Mouse (Mus musculus) intestine, embryonic 16.5 days (tissue): ENCODE measurements around the gene Dhrs1. TPM values are rescaled to one million over a fixed set of nuclear protein-coding genes. Genes with fewer than 3 reads are reported as not detected.

Experiments used
- ATAC-seq: fragments of 200-750 bp; cut with Nextera tagmentation; 2 replicates; pipeline ENCODE4 v1.8.0; 2017; ENCODE audit warnings: moderate TSS enrichment, moderate library complexity
- H3K27ac ChIP-seq: fragments of 300-500 bp; sonication (generic); 2 replicates; pipeline ENCODE4 v1.5.1; 2014; ENCODE audit warnings: mild to moderate bottlenecking, low read length
- H3K27me3 ChIP-seq: fragments of 300-500 bp; sonication (generic); replicated peaks from 2 replicates; pipeline ENCODE4 v1.6.1; 2014; ENCODE audit warnings: low read length, control low read depth, mixed read lengths; ENCODE audit not compliant: control insufficient read depth, insufficient read depth
- H3K36me3 ChIP-seq: fragments of 300-500 bp; sonication (generic); 2 replicates; pipeline ENCODE4 v1.6.1; 2014; ENCODE audit warnings: low read length, control low read depth; ENCODE audit not compliant: control insufficient read depth, insufficient read depth
- H3K4me1 ChIP-seq: fragments of 300-500 bp; sonication (generic); 2 replicates; pipeline ENCODE4 v1.6.1; 2014; ENCODE audit warnings: low read length, control low read depth, mixed read lengths; ENCODE audit not compliant: control insufficient read depth, insufficient read depth
- H3K4me2 ChIP-seq: fragments of 300-500 bp; sonication (generic); 2 replicates; pipeline ENCODE4 v1.6.1; 2014; ENCODE audit warnings: low read depth, low read length, control low read depth
- H3K4me3 ChIP-seq: fragments of 300-500 bp; sonication (generic); 2 replicates; pipeline ENCODE4 v1.5.1; 2014; ENCODE audit warnings: mild to moderate bottlenecking, low read length
- H3K9ac ChIP-seq: fragments of 300-500 bp; sonication (generic); 2 replicates; pipeline ENCODE4 v1.6.1; 2014; ENCODE audit warnings: low read depth, low read length
- H3K9me3 ChIP-seq: fragments of 300-500 bp; sonication (generic); 2 replicates; pipeline ENCODE4 v1.6.1; 2016; ENCODE audit warnings: low read length, control low read depth; ENCODE audit not compliant: control insufficient read depth
- WGBS: fragments of 180-500 bp; shearing (Covaris S2); extraction: QIAGEN DNeasy Blood & Tissue Kit; methylation state at CpG from one replicate; pipeline ENCODE4 v1.1.7; 2014; 5-methylcytosine and 5-hydroxymethylcytosine counted together
- polyA plus RNA-seq: library from polyadenylated mRNA; unstranded; fragments of >200 nt; fragmentation: Nextera tagmentation; extraction: Ambion mirVana; gene quantifications from 2 replicates; pipeline ENCODE4 v1.2.1, GENCODE M21; 2015

Dhrs1 gene
- polyA plus RNA-seq, 1 experiment from 2014 or later: 151 TPM

GRCm38 (mm10) chr14:55730116-55730515 lies 15.4 kb downstream of the Dhrs1 start:
- Histone ChIP-seq H3K4me1 (peaks cover 5% of the 10 kb centered on the region; the same call in 1 of the 2 replicates), H3K9me3 (no peaks in the 10 kb centered on the region), H3K4me2 (no peak overlapping the region), H3K4me3 (no peak overlapping the region), H3K9ac (no peak overlapping the region), H3K27me3 (no peaks in the 10 kb centered on the region; the same call in 1 of the 2 replicates), H3K36me3 (no peaks in the 10 kb centered on the region), H3K27ac (no peak overlapping the region)
- WGBS: 81% methylated on average over 7 of the region's 7 CpGs
- no peak for ATAC-seq

- no peak for ATAC-seq
- Histone ChIP-seq H3K9me3 (no peaks in the 10 kb centered on the region), H3K4me2 (no peak overlapping the region), H3K4me1 (no peaks in the 10 kb centered on the region), H3K27ac (no peak overlapping the region), H3K9ac (no peak overlapping the region), H3K27me3 (no peaks in the 10 kb centered on the region; the same call in 1 of the 2 replicates), H3K4me3 (no peak overlapping the region), H3K36me3 (no peaks in the 10 kb centered on the region)
- whole genome bisulfite sequencing: 55% methylated on average over 8 of the region's 8 CpGs
Observed at GRCm38 (mm10) chr14:55727889-55728685, 17.4 kb downstream of the Dhrs1 start.

GRCm38 (mm10) chr14:55726261-55726660 lies 19.2 kb downstream of the Dhrs1 start:
- H3K4me3 ChIP-seq: no peak overlapping the region
- H3K27ac ChIP-seq: no peak overlapping the region
- ATAC-seq: no peak
- H3K9me3 ChIP-seq: no peaks in the 10 kb centered on the region
- H3K36me3 ChIP-seq: no peaks in the 10 kb centered on the region
- H3K27me3 ChIP-seq: no peaks in the 10 kb centered on the region; the same call in 1 of the 2 replicates
- H3K4me1 ChIP-seq: peaks cover 3% of the 10 kb centered on the region; the same call in 1 of the 2 replicates
- H3K9ac ChIP-seq: no peak overlapping the region
- no peak overlapping the region for H3K4me2 ChIP-seq

GRCm38 (mm10) chr14:55724411-55724871 lies 21.0 kb downstream of the Dhrs1 start:
- H3K9me3 ChIP-seq: no peaks in the 10 kb centered on the region
- H3K4me3 ChIP-seq: no peak overlapping the region
- H3K36me3 ChIP-seq: no peaks in the 10 kb centered on the region
- 53% methylated on average over 8 of the region's 8 CpGs for WGBS
- no peak overlapping the region for H3K27ac ChIP-seq
- peaks cover 3% of the 10 kb centered on the region; the same call in 1 of the 2 replicates for H3K4me1 ChIP-seq
- ATAC-seq: no peak
- H3K4me2 ChIP-seq: no peak overlapping the region
- no peaks in the 10 kb centered on the region for H3K27me3 ChIP-seq
- no peak overlapping the region for H3K9ac ChIP-seq

- no peak for ATAC-seq
- Histone ChIP-seq H3K36me3 (no peaks in the 10 kb centered on the region), H3K27me3 (no peaks in the 10 kb centered on the region), H3K27ac (no peak overlapping the region), H3K4me2 (no peak overlapping the region), H3K9me3 (no peaks in the 10 kb centered on the region), H3K4me3 (no peak overlapping the region), H3K9ac (no peak overlapping the region), H3K4me1 (peaks cover 3% of the 10 kb centered on the region; the same call in 1 of the 2 replicates)
- WGBS: 95% methylated on average over 7 of the region's 7 CpGs
Observed at GRCm38 (mm10) chr14:55723433-55723832, 22.1 kb downstream of the Dhrs1 start.

- Histone ChIP-seq H3K9me3 (no peaks in the 10 kb centered on the region), H3K27ac (no peak overlapping the region), H3K4me3 (peak overlapping the region; percentile 83), H3K27me3 (no peaks in the 10 kb centered on the region), H3K36me3 (0 out of 2 replicates have a peak, but pooled peaks cover 2% of the 10 kb centered on the region), H3K4me1 (peaks cover 3% of the 10 kb centered on the region; the same call in 1 of the 2 replicates), H3K4me2 (peak overlapping the region; percentile 64), H3K9ac (peak overlapping the region; percentile 91)
- ATAC-seq: no peak; the same call in 1 of the 2 replicates
- WGBS: 51% methylated on average over 8 of the region's 8 CpGs
Observed at GRCm38 (mm10) chr14:55722438-55722945, 23.0 kb downstream of the Dhrs1 start.

- ATAC-seq: peak; percentile 97
- under 1% methylated on average over 49 of the region's 50 CpGs for WGBS
- peak within 1 kb of the TSS; percentile 91 for H3K9ac ChIP-seq
- 0 out of 2 replicates have a peak, but pooled peaks cover 2% of the 10 kb centered on the region for H3K36me3 ChIP-seq
- H3K27me3 ChIP-seq: no peaks in the 10 kb centered on the region
- H3K27ac ChIP-seq: peak within 1 kb of the TSS; percentile 92
- no peaks in the 10 kb centered on the region for H3K9me3 ChIP-seq
- H3K4me3 ChIP-seq: peak within 1 kb of the TSS; percentile 83
- peak within 1 kb of the TSS; percentile 64 for H3K4me2 ChIP-seq
- H3K4me1 ChIP-seq: peaks cover 3% of the 10 kb centered on the region; the same call in 1 of the 2 replicates
Observed at GRCm38 (mm10) chr14:55721700-55722437, 23.6 kb downstream of the Dhrs1 start, which contains the start of gene Rabggta. Rabggta (minus strand) TSS chr14:55722263.

- no peak for ATAC-seq
- WGBS: 70% methylated on average over 6 of the region's 6 CpGs
- Histone ChIP-seq H3K36me3 (0 out of 2 replicates have a peak, but pooled peaks cover 2% of the 10 kb centered on the region), H3K9ac (peak overlapping the region; percentile 91; the same call in 1 of the 2 replicates), H3K4me2 (peak overlapping the region; percentile 64), H3K27ac (peak overlapping the region; percentile 92; the same call in 1 of the 2 replicates), H3K4me1 (peaks cover 3% of the 10 kb centered on the region; the same call in 1 of the 2 replicates), H3K9me3 (no peaks in the 10 kb centered on the region), H3K4me3 (peak overlapping the region; percentile 83), H3K27me3 (no peaks in the 10 kb centered on the region)
Observed at GRCm38 (mm10) chr14:55721076-55721475, 24.4 kb downstream of the Dhrs1 start.

- H3K27me3 ChIP-seq: no peaks in the 10 kb centered on the region
- H3K27ac ChIP-seq: no peak overlapping the region
- peaks cover 3% of the 10 kb centered on the region; the same call in 1 of the 2 replicates for H3K4me1 ChIP-seq
- no peak overlapping the region for H3K4me3 ChIP-seq
- WGBS: 90% methylated on average over 12 of the region's 12 CpGs
- H3K9ac ChIP-seq: no peak overlapping the region
- no peaks in the 10 kb centered on the region for H3K9me3 ChIP-seq
- no peak overlapping the region for H3K4me2 ChIP-seq
- no peak for ATAC-seq
- 0 out of 2 replicates have a peak, but pooled peaks cover 2% of the 10 kb centered on the region for H3K36me3 ChIP-seq
Observed at GRCm38 (mm10) chr14:55720666-55721065, 24.8 kb downstream of the Dhrs1 start.
